Mouse (Mus musculus) naive thymus-derived CD4-positive, alpha-beta T cell, adult 5 months (primary cell): ENCODE data around the gene Gm20837. TPM values are rescaled to one million over a fixed set of nuclear protein-coding genes. Genes with fewer than 3 reads are reported as not detected.

ENCODE experiments used
- polyA plus RNA-seq: library from polyadenylated mRNA; unstranded; fragments of 100-300 nt; shearing (Covaris generic); gene quantifications from one replicate; pipeline ENCODE4 v1.2.1, GENCODE M21; 2017

Gm20837 gene
- not detected for polyA plus RNA-seq

GRCm38 (mm10) chrY:90400948-90401347 lies at the start of gene Gm20837:
Gm20837 (plus strand) TSS chrY:90401248.

